Mouse (Mus musculus) central nervous system, embryonic 18 days (tissue): ENCODE data around the gene Lrrc25. TPM values are rescaled to one million over a fixed set of nuclear protein-coding genes. Genes with fewer than 3 reads are reported as not detected.

Experiments used
- polyA plus RNA-seq: library from polyadenylated mRNA; depleted of rRNA; stranded (reverse); fragments of >200 nt; gene quantifications from 2 replicates; pipeline ENCODE4 v1.2.3, GENCODE M21; 2012; rRNA removed

The Lrrc25 gene
- polyA plus RNA-seq = 0.78 and 0.87 TPM in 2 replicates

GRCm38 (mm10) chr8:70615894-70616293, at the start of gene Lrrc25:
Lrrc25 (plus strand) TSS chr8:70616155.

GRCm38 (mm10) chr8:70593961-70594609, 21.9 kb upstream of the Lrrc25 start, which contains the start of gene Isyna1:
Isyna1 (plus strand) TSS chr8:70594373.

GRCm38 (mm10) chr8:70608749-70609367, 7.1 kb upstream of the Lrrc25 start, which contains the start of gene Ssbp4:
Ssbp4 (minus strand) TSS chr8:70608872.

GRCm38 (mm10) chr8:70632346-70632892, 16.5 kb downstream of the Lrrc25 start, which contains the start of gene Gdf15:
Gdf15 (minus strand) TSS chr8:70632456.

GRCm38 (mm10) chr8:70660273-70660725, 44.3 kb downstream of the Lrrc25 start, which contains the start of gene Pgpep1:
Pgpep1 (minus strand) TSS chr8:70660388.

Other genes with a start within 250 kb of the Lrrc25 start
- gene Comp, start 242.6 kb upstream of the Lrrc25 start, polyA plus RNA-seq = 0.19 and 0.36 TPM in 2 replicates
- gene Crtc1, start 176.6 kb upstream of the Lrrc25 start, polyA plus RNA-seq = 48.8 and 63.0 TPM in 2 replicates
- 45.0 and 47.6 TPM in 2 replicates for gene Klhl26, start 139.2 kb upstream of the Lrrc25 start, polyA plus RNA-seq
- gene Tmem59l, start 128.8 kb upstream of the Lrrc25 start, polyA plus RNA-seq = 93.1 and 93.2 TPM in 2 replicates
- 21.4 and 29.2 TPM in 2 replicates for gene Crlf1, start 123.0 kb upstream of the Lrrc25 start, polyA plus RNA-seq
- gene Rex1bd, start 109.4 kb upstream of the Lrrc25 start, polyA plus RNA-seq = 208 and 217 TPM in 2 replicates
- gene Uba52, start 105.4 kb upstream of the Lrrc25 start, polyA plus RNA-seq = 1,219 and 1,269 TPM in 2 replicates
- gene Fkbp8, start 88.4 kb upstream of the Lrrc25 start, polyA plus RNA-seq = 515 and 521 TPM in 2 replicates
- gene Kxd1, start 88.2 kb upstream of the Lrrc25 start, polyA plus RNA-seq = 36.9 and 38.8 TPM in 2 replicates
- 21.8 and 22.9 TPM in 2 replicates for gene Ell, start 76.7 kb upstream of the Lrrc25 start, polyA plus RNA-seq
- 198 and 208 TPM in 2 replicates for gene Isyna1, start 21.8 kb upstream of the Lrrc25 start, polyA plus RNA-seq
- gene Ssbp4, start 7.3 kb upstream of the Lrrc25 start, polyA plus RNA-seq = 201 and 212 TPM in 2 replicates
- 0.16 and 0.32 TPM in 2 replicates for gene Gdf15, start 16.3 kb downstream of the Lrrc25 start, polyA plus RNA-seq
- gene Pgpep1, start 44.2 kb downstream of the Lrrc25 start, polyA plus RNA-seq = 45.7 and 46.8 TPM in 2 replicates
- 153 and 155 TPM in 2 replicates for gene Lsm4, start 57.1 kb downstream of the Lrrc25 start, polyA plus RNA-seq
- gene Jund, start 82.8 kb downstream of the Lrrc25 start, polyA plus RNA-seq = 201 and 210 TPM in 2 replicates
- gene Iqcn, start 87.3 kb downstream of the Lrrc25 start, polyA plus RNA-seq = 0.12 and 0.14 TPM in 2 replicates
- not detected in 2 replicates for gene Gm3336, start 102.4 kb downstream of the Lrrc25 start, polyA plus RNA-seq
- gene Pde4c, start 107.6 kb downstream of the Lrrc25 start, polyA plus RNA-seq = 1.1 and 1.2 TPM in 2 replicates
- gene Rab3a, start 138.5 kb downstream of the Lrrc25 start, polyA plus RNA-seq = 582 and 635 TPM in 2 replicates
- gene Mpv17l2, start 144.8 kb downstream of the Lrrc25 start, polyA plus RNA-seq = 27.0 and 27.4 TPM in 2 replicates
- gene Pik3r2, start 160.6 kb downstream of the Lrrc25 start, polyA plus RNA-seq = 138 and 151 TPM in 2 replicates
- gene Mast3, start 188.9 kb downstream of the Lrrc25 start, polyA plus RNA-seq = 44.0 and 53.5 TPM in 2 replicates
- 0.06 and 0.09 TPM in 2 replicates for gene Il12rb1, start 192.3 kb downstream of the Lrrc25 start, polyA plus RNA-seq
- 26.8 and 30.5 TPM in 2 replicates for gene Arrdc2, start 223.6 kb downstream of the Lrrc25 start, polyA plus RNA-seq
- gene Kcnn1, start 247.1 kb downstream of the Lrrc25 start, polyA plus RNA-seq = 23.8 and 25.4 TPM in 2 replicates